Mouse (Mus musculus): ENCODE measurements around the gene Dlgap1. TPM values are rescaled to one million over a fixed set of nuclear protein-coding genes. Genes with fewer than 3 reads are reported as not detected.
"Not testable (repeated sequence)": the region's sequence is repeated elsewhere in the genome, so short reads cannot be mapped to it uniquely, and the experiment has no call there.

Gene Dlgap1
- polyA plus RNA-seq, 1 experiment from 2014 or later = 4.1 TPM

GRCm38 (mm10) chr17:70583042-70583441, 614.2 kb downstream of the Dlgap1 start:
- H3K4me3 ChIP-seq (replicated peaks) = no peak overlapping the region
- H3K9ac ChIP-seq = no peak overlapping the region
- H3K9me3 ChIP-seq (replicated peaks) = no peaks in the 10 kb centered on the region
- H3K36me3 ChIP-seq = no peaks in the 10 kb centered on the region
- H3K4me2 ChIP-seq = no peak overlapping the region
- WGBS = 72% methylated on average over 8 of the region's 8 CpGs
- H3K27ac ChIP-seq = no peak overlapping the region
- H3K4me1 ChIP-seq = no peaks in the 10 kb centered on the region
- no peaks in the 10 kb centered on the region for H3K27me3 ChIP-seq
- no peak for ATAC-seq (replicated peaks; ENCODE audit: low FRiP score)

- WGBS = 76% methylated on average over 13 of the region's 13 CpGs
- Histone ChIP-seq H3K9ac (no peak overlapping the region), H3K9me3 (replicated peaks) (no peaks in the 10 kb centered on the region), H3K27me3 (no peaks in the 10 kb centered on the region), H3K27ac (no peak overlapping the region), H3K36me3 (no peaks in the 10 kb centered on the region), H3K4me3 (replicated peaks) (no peak overlapping the region), H3K4me2 (no peak overlapping the region), H3K4me1 (no peaks in the 10 kb centered on the region)
- ATAC-seq (replicated peaks; ENCODE audit: low FRiP score) = no peak
Measured at GRCm38 (mm10) chr17:70586735-70587425, 618.0 kb downstream of the Dlgap1 start.

GRCm38 (mm10) chr17:70587975-70588630, 619.2 kb downstream of the Dlgap1 start:
- H3K4me1 ChIP-seq; H3K4me3 ChIP-seq (replicated peaks); H3K9me3 ChIP-seq (replicated peaks); H3K27me3 ChIP-seq; H3K36me3 ChIP-seq; H3K9ac ChIP-seq; H3K27ac ChIP-seq; H3K4me2 ChIP-seq: not testable (repeated sequence)
- 80% methylated on average over 2 of the region's 4 CpGs for WGBS
- 0 out of 2 replicates have a peak, but pooled peaks have one; percentile 36 for ATAC-seq (replicated peaks; ENCODE audit: low FRiP score)

GRCm38 (mm10) chr17:70588691-70589090, 619.8 kb downstream of the Dlgap1 start:
- H3K27ac ChIP-seq = no peak overlapping the region
- no peaks in the 10 kb centered on the region for H3K27me3 ChIP-seq
- 86% methylated on average over 6 of the region's 6 CpGs for whole genome bisulfite sequencing
- H3K4me1 ChIP-seq = no peaks in the 10 kb centered on the region
- H3K4me2 ChIP-seq = no peak overlapping the region
- no peak overlapping the region for H3K4me3 ChIP-seq (replicated peaks)
- H3K36me3 ChIP-seq = no peaks in the 10 kb centered on the region
- H3K9me3 ChIP-seq (replicated peaks) = no peaks in the 10 kb centered on the region
- no peak overlapping the region for H3K9ac ChIP-seq
- ATAC-seq (replicated peaks; ENCODE audit: low FRiP score) = no peak

- 83% methylated on average over 13 of the region's 13 CpGs for WGBS
- ATAC-seq (replicated peaks; ENCODE audit: low FRiP score) = no peak
- H3K4me2 ChIP-seq = no peak overlapping the region
- H3K36me3 ChIP-seq = no peaks in the 10 kb centered on the region
- no peaks in the 10 kb centered on the region for H3K9me3 ChIP-seq (replicated peaks)
- no peak overlapping the region for H3K27ac ChIP-seq
- H3K27me3 ChIP-seq = no peaks in the 10 kb centered on the region
- no peak overlapping the region for H3K4me3 ChIP-seq (replicated peaks)
- H3K9ac ChIP-seq = no peak overlapping the region
- no peaks in the 10 kb centered on the region for H3K4me1 ChIP-seq
Measured at GRCm38 (mm10) chr17:70589140-70589539, 620.3 kb downstream of the Dlgap1 start.

GRCm38 (mm10) chr17:70590506-70590905, 621.6 kb downstream of the Dlgap1 start:
- Histone ChIP-seq H3K9me3 (replicated peaks) (no peaks in the 10 kb centered on the region), H3K27ac (no peak overlapping the region), H3K27me3 (no peaks in the 10 kb centered on the region), H3K4me1 (no peaks in the 10 kb centered on the region), H3K36me3 (no peaks in the 10 kb centered on the region), H3K4me3 (replicated peaks) (no peak overlapping the region), H3K9ac (no peak overlapping the region), H3K4me2 (no peak overlapping the region)
- WGBS = 79% methylated on average over 6 of the region's 6 CpGs
- ATAC-seq (replicated peaks; ENCODE audit: low FRiP score) = no peak

- no peak for ATAC-seq (replicated peaks; ENCODE audit: low FRiP score)
- WGBS = 77% methylated on average over 1 of the region's 1 CpGs
- no peaks in the 10 kb centered on the region for H3K27me3 ChIP-seq
- no peak overlapping the region for H3K9ac ChIP-seq
- H3K4me3 ChIP-seq (replicated peaks) = no peak overlapping the region
- no peak overlapping the region for H3K4me2 ChIP-seq
- no peaks in the 10 kb centered on the region for H3K9me3 ChIP-seq (replicated peaks)
- no peak overlapping the region for H3K27ac ChIP-seq
- no peaks in the 10 kb centered on the region for H3K4me1 ChIP-seq
- no peaks in the 10 kb centered on the region for H3K36me3 ChIP-seq
Measured at GRCm38 (mm10) chr17:70594277-70594676, 625.4 kb downstream of the Dlgap1 start.

- ATAC-seq (replicated peaks; ENCODE audit: low FRiP score) = no peak
- Histone ChIP-seq H3K27me3 (no peaks in the 10 kb centered on the region), H3K4me1 (no peaks in the 10 kb centered on the region), H3K36me3 (no peaks in the 10 kb centered on the region), H3K4me2 (no peak overlapping the region), H3K9ac (no peak overlapping the region), H3K9me3 (replicated peaks) (no peaks in the 10 kb centered on the region), H3K27ac (no peak overlapping the region), H3K4me3 (replicated peaks) (no peak overlapping the region)
- 83% methylated on average over 2 of the region's 2 CpGs for WGBS
Measured at GRCm38 (mm10) chr17:70596326-70596725, 627.5 kb downstream of the Dlgap1 start.

- ATAC-seq (replicated peaks; ENCODE audit: low FRiP score) = no peak
- H3K36me3 ChIP-seq = no peaks in the 10 kb centered on the region
- 81% methylated on average over 6 of the region's 6 CpGs for WGBS
Measured at GRCm38 (mm10) chr17:70600462-70600861, 631.6 kb downstream of the Dlgap1 start.

GRCm38 (mm10) chr17:70602051-70602450, 633.2 kb downstream of the Dlgap1 start:
- Histone ChIP-seq H3K27me3 (no peaks in the 10 kb centered on the region), H3K9me3 (replicated peaks) (no peaks in the 10 kb centered on the region), H3K27ac (no peak overlapping the region), H3K4me1 (no peaks in the 10 kb centered on the region), H3K4me3 (replicated peaks) (no peak overlapping the region), H3K36me3 (no peaks in the 10 kb centered on the region), H3K4me2 (no peak overlapping the region), H3K9ac (no peak overlapping the region)
- WGBS = 75% methylated on average over 7 of the region's 7 CpGs
- no peak for ATAC-seq (replicated peaks; ENCODE audit: low FRiP score)

More at GRCm38 (mm10) chr17:70600462-70600861, 631.6 kb downstream of the Dlgap1 start:
- no peak overlapping the region for H3K27ac ChIP-seq
- no peak overlapping the region for H3K4me2 ChIP-seq
- no peaks in the 10 kb centered on the region for H3K9me3 ChIP-seq (replicated peaks)
- H3K9ac ChIP-seq = no peak overlapping the region
- no peaks in the 10 kb centered on the region for H3K27me3 ChIP-seq
- no peaks in the 10 kb centered on the region for H3K4me1 ChIP-seq
- H3K4me3 ChIP-seq (replicated peaks) = no peak overlapping the region

GRCm38 (mm10) chr17:70605659-70606058, 636.8 kb downstream of the Dlgap1 start:
- Histone ChIP-seq H3K27ac (no peak overlapping the region), H3K27me3 (no peaks in the 10 kb centered on the region), H3K4me1 (no peaks in the 10 kb centered on the region), H3K4me2 (no peak overlapping the region), H3K9me3 (replicated peaks) (no peaks in the 10 kb centered on the region), H3K4me3 (replicated peaks) (no peak overlapping the region), H3K36me3 (no peaks in the 10 kb centered on the region), H3K9ac (no peak overlapping the region)
- no peak for ATAC-seq (replicated peaks; ENCODE audit: low FRiP score)
- WGBS = 86% methylated on average over 5 of the region's 5 CpGs

GRCm38 (mm10) chr17:70612171-70612570, 643.3 kb downstream of the Dlgap1 start:
- no peaks in the 10 kb centered on the region for H3K9me3 ChIP-seq (replicated peaks)
- no peak overlapping the region for H3K9ac ChIP-seq
- H3K4me2 ChIP-seq = no peak overlapping the region
- no peaks in the 10 kb centered on the region for H3K36me3 ChIP-seq
- no peaks in the 10 kb centered on the region for H3K27me3 ChIP-seq
- no peak for ATAC-seq (replicated peaks; ENCODE audit: low FRiP score)
- 72% methylated on average over 6 of the region's 6 CpGs for WGBS
- H3K27ac ChIP-seq = no peak overlapping the region
- no peak overlapping the region for H3K4me3 ChIP-seq (replicated peaks)
- H3K4me1 ChIP-seq = no peaks in the 10 kb centered on the region
